In genomic region chr6:87552054-87552807, GRCm38 (mm10) we compare ENCODE assay signal across 9 mouse cellular contexts. TPM values are rescaled to one million over a fixed set of nuclear protein-coding genes. Genes with fewer than 3 reads are reported as not detected.
DNase-seq lines count a peak whose midpoint lies in the region; ATAC-seq lines count a peak whose summit lies in the region.
"Had no signal": no experiment of that assay in that cellular context is flagged by ENCODE, and none has a peak within 500 bp of the region (broad histone marks: within the 10 kb centered on the region; RNA-seq: fewer than 3 reads in every experiment).

No protein-coding gene starts in this region.

- H3K27me3 ChIP-seq in hindbrain, embryonic 14.5 days (ENCODE audit: control insufficient read depth, insufficient read depth, low read length): no peaks in the 10 kb centered on the region

- WGBS in hindbrain, embryonic 14.5 days: 59% methylated on average over 7 of the region's 7 CpGs

- no peaks in the 10 kb centered on the region for H3K36me3 ChIP-seq in hindbrain, embryonic 14.5 days (replicated peaks; ENCODE audit: control insufficient read depth, insufficient read depth)

- no peaks in the 10 kb centered on the region for H3K4me1 ChIP-seq in hindbrain, embryonic 14.5 days (replicated peaks; ENCODE audit: control insufficient read depth, insufficient read depth, low read length)

- no peak overlapping the region for H3K9ac ChIP-seq in hindbrain, embryonic 14.5 days

- peak; percentile 24 to 40 for DNase-seq in kidney, postnatal 36 days
- no peak for DNase-seq in kidney, postnatal 4 days
- DNase-seq in ES-CJ7 (ENCODE audit: low read depth, low spot score): peak; percentile 44
- peak; percentile 74 to 81 for DNase-seq in spleen, adult 18-20 months
- DNase-seq in ovary, postnatal 14 days (ENCODE audit: low spot score): no peak
- no peak for DNase-seq in adrenal gland, postnatal 4 days (ENCODE audit: low spot score in 2 of 2)
- no peak for DNase-seq in hindbrain, embryonic 14.5 days (ENCODE audit: low spot score)
- DNase-seq: layer of hippocampus, adult 9-11 months had no signal

- peak; percentile 48 for ATAC-seq in common myeloid progenitor, adult 5-6 weeks (replicated peaks; ENCODE audit: low read depth, poor library complexity, severe bottlenecking)
- no peak for ATAC-seq in hindbrain, embryonic 14.5 days (ENCODE audit: low FRiP score)

- H3K4me2 ChIP-seq in hindbrain, embryonic 14.5 days (replicated peaks): no peak overlapping the region

- H3K9me3 ChIP-seq in hindbrain, embryonic 14.5 days (ENCODE audit: control insufficient read depth, low read length): no peaks in the 10 kb centered on the region

- H3K27ac ChIP-seq in hindbrain, embryonic 14.5 days: no peak overlapping the region

- H3K4me3 ChIP-seq in hindbrain, embryonic 14.5 days (replicated peaks; ENCODE audit: low read length): no peak overlapping the region

RNA-seq across cellular contexts. Expression of gene Arhgap25, which starts 19.2 kb away (rescaled TPM):
- total RNA-seq in common myeloid progenitor, adult 5-6 weeks (2017): 32.7 and 44.2 TPM in 2 replicates
- total RNA-seq in adrenal gland, postnatal 4 days (2021): 1 to 10 TPM; 5.8 to 6.1 TPM
- polyA plus RNA-seq in hindbrain, embryonic 14.5 days (2014; fragmentation: Nextera tagmentation; extraction: Ambion mirVana): 2.8 and 3.2 TPM in 2 replicates

RNA-seq across cellular contexts. Expression of gene Prokr1, which starts 38.3 kb away (rescaled TPM):
- total RNA-seq in common myeloid progenitor, adult 5-6 weeks (2017): 0.46 TPM in 1 of 2 replicates, not detected in the other
- total RNA-seq in adrenal gland, postnatal 4 days (2021): 1 to 10 TPM; 1.7 to 1.9 TPM
- 1.7 and 2.7 TPM in 2 replicates for polyA plus RNA-seq in hindbrain, embryonic 14.5 days (2014; fragmentation: Nextera tagmentation; extraction: Ambion mirVana)

Comparison
In these comparisons a context has a peak if more than half of its experiments do, and no peak if none do; other contexts are left out.
1. DNase-seq: peak in kidney, postnatal 36 days (2 of 2), ES-CJ7 (single experiment) and spleen, adult 18-20 months (2 of 2); none in kidney, postnatal 4 days (0 of 2), ovary, postnatal 14 days (single experiment), adrenal gland, postnatal 4 days (0 of 2) and hindbrain, embryonic 14.5 days (single experiment).